Comparison of ENCODE assay signal across 20 mouse cellular contexts in the genomic region with DNA sequence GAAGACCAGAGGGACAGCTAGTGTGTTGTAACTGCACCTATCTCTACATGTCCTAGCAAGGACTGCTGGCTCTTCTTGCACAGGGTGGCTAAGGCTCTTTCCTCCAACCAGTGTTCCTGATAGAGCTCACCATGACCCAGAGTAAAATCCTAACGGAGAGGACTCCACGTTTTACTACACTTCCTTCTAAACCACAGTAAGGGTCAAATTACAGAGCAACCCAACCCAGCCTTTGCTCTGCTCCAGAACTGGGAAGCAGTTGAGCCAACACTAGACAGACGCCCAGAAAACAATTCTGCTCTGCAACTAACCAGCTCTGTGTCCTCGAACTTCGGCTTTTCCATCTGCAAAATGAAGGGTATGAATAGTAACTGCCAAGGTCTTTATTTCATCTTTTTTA. TPM values are rescaled to one million over a fixed set of nuclear protein-coding genes. Genes with fewer than 3 reads are reported as not detected.
DNase-seq lines count a peak whose midpoint lies in the region; TF ChIP-seq lines count a peak whose summit lies in the region.
"Had no signal": no experiment of that assay in that cellular context is flagged by ENCODE, and none has a peak within 500 bp of the region (broad histone marks: within the 10 kb centered on the region; RNA-seq: fewer than 3 reads in every experiment).

No protein-coding gene starts in this region.

- peak overlapping the region; percentile 50 for H3K27ac ChIP-seq in gastrocnemius, adult 2 months
- H3K27ac ChIP-seq: embryonic facial prominence, embryonic 15.5 days; forebrain, embryonic 12.5 days; heart, embryonic 15.5 days; hindbrain, embryonic 14.5 days; hindbrain, postnatal 0 days had no signal

- H3K4me3 ChIP-seq in gastrocnemius, adult 2 months = no peak overlapping the region
- H3K4me3 ChIP-seq: embryonic facial prominence, embryonic 15.5 days; forebrain, embryonic 12.5 days; heart, embryonic 12.5 days; heart, embryonic 15.5 days had no signal

- intact Hi-C loops in gastrocnemius, adult 2 months (cut with DNase I) = loop anchor here (10.0 kb wide), 1 partner anchor 683 kb away; the partner anchor contains the start of genes 1300017J02Rik and Topbp1

- no peak for DNase-seq in gastrocnemius, adult 2 months
- no peak for DNase-seq in gastrocnemius, postnatal 4 days (ENCODE audit: low spot score in 2 of 2)
- peak; percentile 67 for DNase-seq in 416B (ENCODE audit: low read depth)
- peak; percentile 20 for DNase-seq in forelimb bud, embryonic 11.5 days (ENCODE audit: low read depth, low spot score)
- DNase-seq in layer of hippocampus, postnatal 14 days (ENCODE audit: low spot score in 2 of 2) = no peak
- no peak for DNase-seq in adrenal gland, adult 18-20 months (ENCODE audit: low spot score in 2 of 2)
- DNase-seq: adrenal gland, adult 8-10 months; adrenal gland, postnatal 25 days; cerebellum, adult 11-12 months; gastrocnemius, postnatal 10 days; gastrocnemius, postnatal 36 days; heart, adult 11 months; heart, postnatal 10 days; kidney, adult 18-20 months had no signal

- no peak for TF ChIP-seq CTCF in gastrocnemius, adult 2 months (IDR thresholded peaks at IDR 0.05)

RNA-seq across cellular contexts. Expression of gene Anapc13, which starts 4.7 kb away (rescaled TPM):
- 100 to 1,000 TPM; 217 to 239 TPM for total RNA-seq in gastrocnemius, adult 2 months (2021)
- 100 to 1,000 TPM; 200 to 212 TPM for total RNA-seq in gastrocnemius, postnatal 4 days (2021)
- total RNA-seq in layer of hippocampus, postnatal 14 days (2021) = 100 to 1,000 TPM; 106 TPM
- total RNA-seq in adrenal gland, adult 18-20 months (2021) = 100 to 1,000 TPM; 367 to 377 TPM

RNA-seq across cellular contexts. Expression of gene Cep63, which starts 4.9 kb away (rescaled TPM):
- 10 to 100 TPM; 18.5 to 25.2 TPM for total RNA-seq in gastrocnemius, adult 2 months (2021)
- total RNA-seq in gastrocnemius, postnatal 4 days (2021) = 10 to 100 TPM; 41.1 to 43.7 TPM
- total RNA-seq in layer of hippocampus, postnatal 14 days (2021) = 10 to 100 TPM; 28.1 to 28.3 TPM
- 10 to 100 TPM; 34.8 to 46.1 TPM for total RNA-seq in adrenal gland, adult 18-20 months (2021)

Comparison
In these comparisons a context has a peak if more than half of its experiments do, and no peak if none do; other contexts are left out.
1. DNase-seq: peak in 416B (single experiment) and forelimb bud, embryonic 11.5 days (single experiment); none in gastrocnemius, adult 2 months (single experiment), gastrocnemius, postnatal 4 days (0 of 2), layer of hippocampus, postnatal 14 days (0 of 2) and adrenal gland, adult 18-20 months (0 of 2).